Mouse (Mus musculus): ENCODE measurements around the gene Haus8. TPM values are rescaled to one million over a fixed set of nuclear protein-coding genes. Genes with fewer than 3 reads are reported as not detected.
"Not testable (repeated sequence)": the region's sequence is repeated elsewhere in the genome, so short reads cannot be mapped to it uniquely, and the experiment has no call there.

The Haus8 gene
- polyA plus RNA-seq, 1 experiment from 2014 or later, result 57.4 TPM

GRCm38 (mm10) chr8:71303632-71304031 is 30.9 kb upstream of the Haus8 start:
- Histone ChIP-seq H3K27me3 (no peaks in the 10 kb centered on the region), H3K9me3 (replicated peaks) (no peaks in the 10 kb centered on the region), H3K4me1 (replicated peaks) (peaks cover 22% of the 10 kb centered on the region), H3K4me2 (no peak overlapping the region), H3K9ac (no peak overlapping the region), H3K36me3 (peaks cover 29% of the 10 kb centered on the region), H3K4me3 (replicated peaks) (no peak overlapping the region), H3K27ac (no peak overlapping the region)
- ATAC-seq (ENCODE audit: low read depth) (no peak), DNase-seq (no peak)
- 50% methylated on average over 1 of the region's 1 CpGs for WGBS (ENCODE audit: insufficient replicate concordance)

GRCm38 (mm10) chr8:71302788-71303187 is 30.1 kb upstream of the Haus8 start:
- no peak overlapping the region for H3K9ac ChIP-seq
- H3K27ac ChIP-seq, result no peak overlapping the region
- 74% methylated on average over 1 of the region's 1 CpGs for WGBS (ENCODE audit: insufficient replicate concordance)
- H3K27me3 ChIP-seq, result no peaks in the 10 kb centered on the region
- no peaks in the 10 kb centered on the region for H3K9me3 ChIP-seq (replicated peaks)
- DNase-seq (no peak), ATAC-seq (ENCODE audit: low read depth) (no peak)
- peaks cover 13% of the 10 kb centered on the region for H3K4me1 ChIP-seq (replicated peaks)
- no peak overlapping the region for H3K4me3 ChIP-seq (replicated peaks)
- no peak overlapping the region for H3K4me2 ChIP-seq
- H3K36me3 ChIP-seq, result peaks cover 38% of the 10 kb centered on the region

GRCm38 (mm10) chr8:71299716-71300115 is 27.0 kb upstream of the Haus8 start:
- DNase-seq (no peak), ATAC-seq (ENCODE audit: low read depth) (peak; percentile 49)
- Histone ChIP-seq H3K4me3 (replicated peaks) (no peak overlapping the region), H3K36me3 (peaks cover 53% of the 10 kb centered on the region), H3K27ac (0 out of 2 replicates have a peak overlapping the region, but pooled peaks have one; percentile 45), H3K27me3 (no peaks in the 10 kb centered on the region), H3K4me2 (no peak overlapping the region), H3K9ac (peak overlapping the region; percentile 6; the same call in 1 of the 2 replicates), H3K4me1 (replicated peaks) (peaks cover 9% of the 10 kb centered on the region; the same call in 1 of the 2 replicates), H3K9me3 (replicated peaks) (no peaks in the 10 kb centered on the region)
- WGBS (ENCODE audit: insufficient replicate concordance), result 73% methylated on average over 3 of the region's 3 CpGs

GRCm38 (mm10) chr8:71297439-71297838 is 24.7 kb upstream of the Haus8 start:
- peaks cover 50% of the 10 kb centered on the region for H3K36me3 ChIP-seq

GRCm38 (mm10) chr8:71296784-71297183 is 24.1 kb upstream of the Haus8 start:
- Histone ChIP-seq H3K9me3 (replicated peaks) (no peaks in the 10 kb centered on the region), H3K4me3 (replicated peaks) (no peak overlapping the region), H3K27ac (peak overlapping the region; percentile 54), H3K27me3 (no peaks in the 10 kb centered on the region), H3K9ac (no peak overlapping the region), H3K4me2 (no peak overlapping the region), H3K36me3 (peaks cover 48% of the 10 kb centered on the region), H3K4me1 (replicated peaks) (peaks cover 12% of the 10 kb centered on the region)
- DNase-seq (no peak), ATAC-seq (ENCODE audit: low read depth) (no peak)
- 81% methylated on average over 2 of the region's 2 CpGs for WGBS (ENCODE audit: insufficient replicate concordance)

More at GRCm38 (mm10) chr8:71297439-71297838, 24.7 kb upstream of the Haus8 start:
- 70% methylated on average over 1 of the region's 1 CpGs for WGBS (ENCODE audit: insufficient replicate concordance)
- no peak overlapping the region for H3K4me2 ChIP-seq
- no peaks in the 10 kb centered on the region for H3K27me3 ChIP-seq
- peak overlapping the region; percentile 54; the same call in 1 of the 2 replicates for H3K27ac ChIP-seq
- no peak for ATAC-seq (ENCODE audit: low read depth)
- DNase-seq, result no peak
- H3K9ac ChIP-seq, result no peak overlapping the region
- no peaks in the 10 kb centered on the region for H3K9me3 ChIP-seq (replicated peaks)
- H3K4me3 ChIP-seq (replicated peaks), result no peak overlapping the region
- H3K4me1 ChIP-seq (replicated peaks), result peaks cover 12% of the 10 kb centered on the region

- H3K36me3 ChIP-seq, result peaks cover 50% of the 10 kb centered on the region
- ATAC-seq (ENCODE audit: low read depth) (peak; percentile 21; the same call in 1 of the 2 replicates), DNase-seq (no peak)
- no peaks in the 10 kb centered on the region for H3K27me3 ChIP-seq
- H3K4me1 ChIP-seq (replicated peaks), result peaks cover 12% of the 10 kb centered on the region
- no peaks in the 10 kb centered on the region for H3K9me3 ChIP-seq (replicated peaks)
- peak overlapping the region; percentile 54; the same call in 1 of the 2 replicates for H3K27ac ChIP-seq
- no peak overlapping the region for H3K4me3 ChIP-seq (replicated peaks)
- WGBS (ENCODE audit: insufficient replicate concordance), result 52% methylated on average over 2 of the region's 2 CpGs
- no peak overlapping the region for H3K9ac ChIP-seq
- no peak overlapping the region for H3K4me2 ChIP-seq
Observed at GRCm38 (mm10) chr8:71296188-71296621, 23.5 kb upstream of the Haus8 start.

- H3K4me2 ChIP-seq; H3K9me3 ChIP-seq (replicated peaks); ATAC-seq (ENCODE audit: low read depth); H3K4me1 ChIP-seq (replicated peaks); H3K27ac ChIP-seq; DNase-seq; H3K4me3 ChIP-seq (replicated peaks); H3K9ac ChIP-seq; H3K27me3 ChIP-seq: not testable (repeated sequence)
- WGBS (ENCODE audit: insufficient replicate concordance), result 65% methylated on average over 3 of the region's 3 CpGs
- H3K36me3 ChIP-seq, result peaks cover 69% of the 10 kb centered on the region
Observed at GRCm38 (mm10) chr8:71293930-71294329, 21.2 kb upstream of the Haus8 start.

- DNase-seq (no peak), ATAC-seq (ENCODE audit: low read depth) (no peak)
- Histone ChIP-seq H3K27me3 (no peaks in the 10 kb centered on the region), H3K36me3 (peaks cover 60% of the 10 kb centered on the region), H3K4me1 (replicated peaks) (peaks cover 4% of the 10 kb centered on the region; the same call in 1 of the 2 replicates), H3K9me3 (replicated peaks) (no peaks in the 10 kb centered on the region; the same call in 1 of the 2 replicates), H3K9ac (no peak overlapping the region), H3K4me2 (no peak overlapping the region), H3K27ac (no peak overlapping the region), H3K4me3 (replicated peaks) (no peak overlapping the region)
- WGBS (ENCODE audit: insufficient replicate concordance), result 84% methylated on average over 6 of the region's 6 CpGs
Observed at GRCm38 (mm10) chr8:71291351-71291750, 18.6 kb upstream of the Haus8 start.

GRCm38 (mm10) chr8:71290911-71291310 is 18.2 kb upstream of the Haus8 start:
- 89% methylated on average over 10 of the region's 10 CpGs for WGBS (ENCODE audit: insufficient replicate concordance)
- ATAC-seq (ENCODE audit: low read depth), result no peak
- peaks cover 60% of the 10 kb centered on the region for H3K36me3 ChIP-seq

GRCm38 (mm10) chr8:71290211-71290610 is 17.5 kb upstream of the Haus8 start:
- H3K9me3 ChIP-seq (replicated peaks), result no peaks in the 10 kb centered on the region; the same call in 1 of the 2 replicates
- 92% methylated on average over 21 of the region's 21 CpGs for WGBS (ENCODE audit: insufficient replicate concordance)
- no peak overlapping the region for H3K4me3 ChIP-seq (replicated peaks)
- no peak for ATAC-seq (ENCODE audit: low read depth)
- no peak for DNase-seq
- no peak overlapping the region for H3K9ac ChIP-seq
- no peaks in the 10 kb centered on the region for H3K27me3 ChIP-seq
- H3K36me3 ChIP-seq, result peaks cover 56% of the 10 kb centered on the region
- H3K4me1 ChIP-seq (replicated peaks), result peaks cover 4% of the 10 kb centered on the region; the same call in 1 of the 2 replicates
- no peak overlapping the region for H3K27ac ChIP-seq
- H3K4me2 ChIP-seq, result no peak overlapping the region

More at GRCm38 (mm10) chr8:71290911-71291310, 18.2 kb upstream of the Haus8 start:
- Histone ChIP-seq H3K4me1 (replicated peaks) (peaks cover 4% of the 10 kb centered on the region; the same call in 1 of the 2 replicates), H3K27ac (no peak overlapping the region), H3K9ac (no peak overlapping the region), H3K4me3 (replicated peaks) (no peak overlapping the region), H3K4me2 (no peak overlapping the region), H3K9me3 (replicated peaks) (no peaks in the 10 kb centered on the region; the same call in 1 of the 2 replicates), H3K27me3 (no peaks in the 10 kb centered on the region)
- DNase-seq, result no peak

- DNase-seq, result no peak
- no peak overlapping the region for H3K4me3 ChIP-seq (replicated peaks)
- 64% methylated on average over 7 of the region's 7 CpGs for WGBS (ENCODE audit: insufficient replicate concordance)
Observed at GRCm38 (mm10) chr8:71289098-71289497, 16.4 kb upstream of the Haus8 start.

GRCm38 (mm10) chr8:71288441-71288949 is 15.8 kb upstream of the Haus8 start:
- Histone ChIP-seq H3K4me2 (no peak overlapping the region), H3K27ac (no peak overlapping the region), H3K36me3 (peaks cover 48% of the 10 kb centered on the region), H3K9ac (no peak overlapping the region), H3K27me3 (no peaks in the 10 kb centered on the region), H3K4me3 (replicated peaks) (no peak overlapping the region), H3K9me3 (replicated peaks) (no peaks in the 10 kb centered on the region; the same call in 1 of the 2 replicates), H3K4me1 (replicated peaks) (peaks cover 7% of the 10 kb centered on the region)
- DNase-seq, result no peak
- no peak for ATAC-seq (ENCODE audit: low read depth)
- 49% methylated on average over 3 of the region's 3 CpGs for WGBS (ENCODE audit: insufficient replicate concordance)

More at GRCm38 (mm10) chr8:71289098-71289497, 16.4 kb upstream of the Haus8 start:
- peaks cover 48% of the 10 kb centered on the region for H3K36me3 ChIP-seq
- H3K27ac ChIP-seq, result no peak overlapping the region
- peaks cover 7% of the 10 kb centered on the region for H3K4me1 ChIP-seq (replicated peaks)
- H3K9me3 ChIP-seq (replicated peaks), result no peaks in the 10 kb centered on the region; the same call in 1 of the 2 replicates
- H3K4me2 ChIP-seq, result no peak overlapping the region
- ATAC-seq (ENCODE audit: low read depth), result no peak
- H3K9ac ChIP-seq, result no peak overlapping the region
- H3K27me3 ChIP-seq, result no peaks in the 10 kb centered on the region
